Mouse (Mus musculus) intestine, embryonic 15.5 days (tissue): ENCODE results near the gene Dppa3. TPM values are rescaled to one million over a fixed set of nuclear protein-coding genes. Genes with fewer than 3 reads are reported as not detected.

ENCODE experiments used
- ATAC-seq: fragments of 200-750 bp; cut with Nextera tagmentation; 2 replicates; pipeline ENCODE4 v1.8.0; 2017; ENCODE audit warnings: moderate TSS enrichment, moderate library complexity
- H3K27ac ChIP-seq: fragments of 300-500 bp; sonication (generic); 2 replicates; pipeline ENCODE4 v1.5.1; 2015; ENCODE audit warnings: mild to moderate bottlenecking, inconsistent platforms
- H3K27me3 ChIP-seq: fragments of 300-500 bp; sonication (generic); replicated peaks from 2 replicates; pipeline ENCODE4 v1.6.1; 2015; ENCODE audit warnings: inconsistent platforms
- H3K36me3 ChIP-seq: fragments of 300-500 bp; sonication (generic); 2 replicates; pipeline ENCODE4 v1.6.1; 2015; ENCODE audit warnings: inconsistent platforms
- H3K4me1 ChIP-seq: fragments of 300-500 bp; sonication (generic); replicated peaks from 2 replicates; pipeline ENCODE4 v1.6.1; 2015; ENCODE audit warnings: inconsistent platforms
- H3K4me2 ChIP-seq: fragments of 300-500 bp; sonication (generic); replicated peaks from 2 replicates; pipeline ENCODE4 v1.6.1; 2015; ENCODE audit warnings: mild to moderate bottlenecking, inconsistent platforms
- H3K4me3 ChIP-seq: fragments of 300-500 bp; sonication (generic); replicated peaks from 2 replicates; pipeline ENCODE4 v1.5.1; 2015; ENCODE audit warnings: inconsistent platforms
- H3K9ac ChIP-seq: fragments of 300-500 bp; sonication (generic); 2 replicates; pipeline ENCODE4 v1.6.1; 2015; ENCODE audit warnings: inconsistent platforms
- H3K9me3 ChIP-seq: fragments of 300-500 bp; sonication (generic); 2 replicates; pipeline ENCODE4 v1.6.1; 2016; ENCODE audit warnings: inconsistent platforms
- WGBS: fragments of 180-500 bp; shearing (Covaris S2); methylation state at CpG from one replicate; pipeline ENCODE4 v1.1.7; 2015; 5-methylcytosine and 5-hydroxymethylcytosine counted together
- polyA plus RNA-seq: library from polyadenylated mRNA; unstranded; fragments of >200 nt; fragmentation: Nextera tagmentation; extraction: Ambion mirVana; gene quantifications from 2 replicates; pipeline ENCODE4 v1.2.1, GENCODE M21; 2015

The Dppa3 gene
- polyA plus RNA-seq, 1 experiment from 2014 or later = not detected

DNA sequence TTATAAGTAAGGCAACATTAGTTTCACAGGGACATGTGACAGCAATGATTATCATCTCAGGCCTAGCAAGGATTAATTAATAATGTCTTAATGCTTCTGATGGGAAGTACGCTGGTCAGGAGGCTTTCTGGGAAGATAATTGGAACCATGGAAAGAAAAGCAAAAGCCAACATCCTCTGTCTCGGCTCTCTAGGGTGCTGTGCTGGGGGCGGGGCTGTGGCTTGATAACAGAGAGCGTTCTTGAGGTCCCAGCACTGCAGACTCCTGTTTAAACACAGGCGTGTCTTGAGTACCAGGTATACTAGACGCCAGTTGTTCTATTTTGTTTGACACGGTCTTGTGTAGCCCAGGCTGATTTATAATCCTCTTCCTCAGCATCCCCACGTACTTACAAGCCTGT lies 46.5 kb downstream of the Dppa3 start:
- H3K36me3 ChIP-seq = no peaks in the 10 kb centered on the region
- 42% methylated on average over 8 of the region's 8 CpGs for WGBS
- H3K27ac ChIP-seq = no peak overlapping the region

More for the DNA sequence above, 46.5 kb downstream of the Dppa3 start:
- ATAC-seq = no peak
- Histone ChIP-seq H3K4me3 (no peak overlapping the region), H3K9ac (no peak overlapping the region), H3K27me3 (no peaks in the 10 kb centered on the region), H3K9me3 (no peaks in the 10 kb centered on the region), H3K4me2 (no peak overlapping the region), H3K4me1 (no peaks in the 10 kb centered on the region)

Other genes starting within 250 kb of the Dppa3 start
- 6.4 and 6.9 TPM in 2 replicates for gene Rimklb, start 127.6 kb upstream of the Dppa3 start, polyA plus RNA-seq
- gene Mfap5, start 120.6 kb upstream of the Dppa3 start, polyA plus RNA-seq = 8.8 and 9.9 TPM in 2 replicates
- gene Aicda, start 72.6 kb upstream of the Dppa3 start, polyA plus RNA-seq = not detected in 2 replicates
- 6.3 and 7.6 TPM in 2 replicates for gene Apobec1, start 24.0 kb upstream of the Dppa3 start, polyA plus RNA-seq
- 0.10 and 0.18 TPM in 2 replicates for gene Gdf3, start 16.3 kb upstream of the Dppa3 start, polyA plus RNA-seq
- gene Nanog, start 81.1 kb downstream of the Dppa3 start, polyA plus RNA-seq = 0.20 and 0.21 TPM in 2 replicates
- 11.3 and 13.4 TPM in 2 replicates for gene Slc2a3, start 175.2 kb downstream of the Dppa3 start, polyA plus RNA-seq
- 3.9 and 4.5 TPM in 2 replicates for gene Foxj2, start 193.5 kb downstream of the Dppa3 start, polyA plus RNA-seq
- 2.5 TPM in 2 replicates for gene C3ar1, start 229.8 kb downstream of the Dppa3 start, polyA plus RNA-seq
- 56.3 and 59.8 TPM in 2 replicates for gene Necap1, start 248.1 kb downstream of the Dppa3 start, polyA plus RNA-seq